Mouse (Mus musculus) brain, embryonic 14.5 days (tissue): ENCODE results near the gene Nsmce1. TPM values are rescaled to one million over a fixed set of nuclear protein-coding genes. Genes with fewer than 3 reads are reported as not detected.
A peak's percentile ranks its signal among the peaks of the same experiment; 100 is the strongest.
"Not testable (repeated sequence)": the region's sequence is repeated elsewhere in the genome, so short reads cannot be mapped to it uniquely, and the experiment has no call there.

Experiments
- DNase-seq: peaks from one replicate; pipeline ENCODE4 v3.0.0-alpha.2; 2011; ENCODE audit warnings: low read depth
- CTCF ChIP-seq: fragments of 200-500 bp; IDR thresholded peaks from 2 replicates; pipeline ENCODE4 v1.5.1; 2012; ENCODE audit warnings: inconsistent platforms, mild to moderate bottlenecking, moderate library complexity, borderline replicate concordance; ENCODE audit not compliant: insufficient read depth, insufficient read length; ENCODE audit errors: extremely low read depth
- POLR2A ChIP-seq: fragments of 200-500 bp; IDR thresholded peaks from 2 replicates; pipeline ENCODE4 v1.6.1; 2012; ENCODE audit warnings: mild to moderate bottlenecking, inconsistent platforms, borderline replicate concordance; ENCODE audit not compliant: poor library complexity, insufficient read depth, insufficient read length, severe bottlenecking; ENCODE audit errors: extremely low read depth
- polyA plus RNA-seq: library from polyadenylated mRNA; depleted of rRNA; stranded (reverse); fragments of >200 nt; gene quantifications from 2 replicates; pipeline ENCODE4 v1.2.3, GENCODE M21; 2012

Gene Nsmce1
- polyA plus RNA-seq, 1 experiment = 61.6 TPM

GRCm38 (mm10) chr7:125462200-125462599 is 29.2 kb downstream of the Nsmce1 start:
- no peak for DNase-seq
- TF ChIP-seq CTCF = no peak
- TF ChIP-seq POLR2A = no peak

GRCm38 (mm10) chr7:125453671-125454070 is 37.7 kb downstream of the Nsmce1 start:
- TF ChIP-seq CTCF (no peak), POLR2A (no peak)
- no peak for DNase-seq

DNA sequence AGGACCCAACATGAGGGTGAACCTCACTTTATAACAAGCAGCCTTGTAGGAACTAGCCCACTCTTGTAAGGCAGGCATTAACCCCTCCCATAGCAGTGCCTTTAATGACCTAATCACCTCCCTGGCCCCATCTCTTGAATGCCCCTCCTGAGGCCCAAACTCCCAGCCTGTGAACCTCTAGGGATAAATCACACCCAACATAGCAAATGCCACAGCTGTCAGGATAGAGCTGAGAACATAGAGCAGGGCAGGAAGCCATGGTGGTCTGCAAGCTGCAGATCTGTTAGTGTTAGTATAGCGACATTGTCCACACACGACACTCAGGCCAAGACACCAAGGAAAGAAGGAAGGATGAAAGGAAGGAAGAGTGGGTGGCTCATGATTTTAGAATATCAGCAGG is 40.3 kb downstream of the Nsmce1 start:
- TF ChIP-seq CTCF (no peak), POLR2A (no peak)

GRCm38 (mm10) chr7:125450678-125451077 is 40.7 kb downstream of the Nsmce1 start:
- DNase-seq = no peak
- TF ChIP-seq CTCF (no peak), POLR2A (no peak)

More for the DNA sequence above, 40.3 kb downstream of the Nsmce1 start:
- DNase-seq = no peak

DNA sequence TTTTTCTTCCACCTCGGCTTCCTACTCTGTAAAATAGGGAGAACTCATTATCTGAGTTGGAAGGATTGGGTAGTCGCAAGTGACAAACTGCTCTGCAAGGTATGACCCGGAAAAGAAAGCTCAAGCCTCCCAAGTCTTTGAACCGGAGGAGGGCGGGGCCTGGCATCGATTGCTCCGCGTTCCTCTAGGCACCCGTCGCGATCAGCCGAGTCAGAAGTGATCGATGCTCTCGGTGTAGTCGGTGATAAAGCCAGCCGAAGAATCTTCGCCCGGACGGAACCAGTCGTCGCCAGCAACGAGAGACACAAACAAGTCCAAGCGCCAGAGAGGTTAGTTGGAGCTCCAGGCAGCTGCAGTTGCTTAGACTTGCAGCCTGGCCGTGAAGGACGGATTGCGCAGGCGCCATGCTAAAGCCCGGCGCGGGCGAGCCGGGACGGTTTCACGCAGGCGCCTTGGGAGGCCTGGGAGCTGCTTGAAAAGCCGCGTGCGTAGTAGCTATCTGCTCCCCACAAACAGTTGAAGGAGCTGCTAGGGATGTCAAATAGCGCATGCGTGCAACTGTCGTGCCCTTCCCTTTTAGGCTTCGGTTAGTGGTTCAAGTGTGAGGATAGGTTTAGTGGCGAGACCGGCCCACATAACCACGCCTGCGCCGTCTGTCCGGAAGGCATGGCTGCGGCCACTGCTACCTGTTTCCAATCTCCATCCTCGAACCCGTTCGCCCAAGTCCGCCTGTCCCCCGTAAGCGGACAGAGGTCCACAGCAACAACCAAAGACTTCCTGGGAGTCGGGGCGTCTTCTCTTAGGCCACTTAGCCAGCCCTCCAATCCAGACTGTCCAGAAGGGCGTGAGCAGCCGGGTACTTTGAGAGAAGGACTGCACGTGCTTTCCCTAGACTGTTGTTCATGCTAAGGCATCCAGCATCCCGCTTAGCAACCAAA is 46.7 kb downstream of the Nsmce1 start, which contains the start of gene Kdm8:
TSS of gene Kdm8 (plus strand) at position 213 of the 938 bp plus-strand sequence.
- DNase-seq = peak; percentile 99
- no peak for TF ChIP-seq CTCF
- peak; percentile 49; the same call in 1 of the 2 replicates for TF ChIP-seq POLR2A

GRCm38 (mm10) chr7:125444076-125444463 is 47.3 kb downstream of the Nsmce1 start:
- no peak for TF ChIP-seq CTCF
- TF ChIP-seq POLR2A = no peak
- no peak for DNase-seq

- TF ChIP-seq CTCF (no peak), POLR2A (no peak)
- DNase-seq = peak; percentile 16
Observed at GRCm38 (mm10) chr7:125442323-125442722, 49.1 kb downstream of the Nsmce1 start.

DNA sequence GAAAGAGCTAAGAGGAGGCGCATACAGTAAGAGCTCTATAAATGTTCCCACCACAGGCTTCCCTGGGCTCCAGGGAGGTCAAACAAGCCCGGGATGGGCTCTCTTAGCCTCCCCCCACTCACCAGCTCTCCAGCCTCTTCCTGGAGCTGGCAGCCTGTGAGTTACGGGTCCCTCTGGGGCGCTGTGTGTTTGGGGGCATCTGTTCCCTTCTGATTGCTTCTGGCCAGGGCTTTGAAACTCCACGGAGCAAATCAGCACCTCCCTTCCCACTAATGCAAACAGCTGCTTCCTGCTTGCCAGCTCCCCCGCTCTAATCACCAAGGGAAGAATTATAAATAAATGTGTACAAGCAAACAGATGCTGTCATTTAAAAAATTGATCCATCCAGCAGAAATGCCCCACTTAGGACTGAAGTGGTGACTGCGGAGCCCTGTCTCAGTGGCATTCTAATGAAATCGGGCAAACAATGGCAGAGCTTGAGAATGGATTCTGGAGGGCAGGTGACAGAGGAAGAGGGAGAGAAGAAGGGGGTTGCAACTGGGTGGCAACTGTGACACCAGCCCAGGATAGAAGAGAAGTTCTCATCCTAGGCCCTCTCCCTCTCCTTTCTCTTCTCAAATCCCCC is 56.6 kb downstream of the Nsmce1 start:
- DNase-seq = peak; percentile 65
- TF ChIP-seq CTCF (no peak), POLR2A (no peak)

- no peak for DNase-seq
- no peak for TF ChIP-seq CTCF
- TF ChIP-seq POLR2A = no peak
Observed at GRCm38 (mm10) chr7:125433874-125434273, 57.5 kb downstream of the Nsmce1 start.

GRCm38 (mm10) chr7:125430170-125430842 is 61.1 kb downstream of the Nsmce1 start:
- TF ChIP-seq POLR2A = no peak
- no peak for TF ChIP-seq CTCF
- peak; percentile 12 for DNase-seq

DNA sequence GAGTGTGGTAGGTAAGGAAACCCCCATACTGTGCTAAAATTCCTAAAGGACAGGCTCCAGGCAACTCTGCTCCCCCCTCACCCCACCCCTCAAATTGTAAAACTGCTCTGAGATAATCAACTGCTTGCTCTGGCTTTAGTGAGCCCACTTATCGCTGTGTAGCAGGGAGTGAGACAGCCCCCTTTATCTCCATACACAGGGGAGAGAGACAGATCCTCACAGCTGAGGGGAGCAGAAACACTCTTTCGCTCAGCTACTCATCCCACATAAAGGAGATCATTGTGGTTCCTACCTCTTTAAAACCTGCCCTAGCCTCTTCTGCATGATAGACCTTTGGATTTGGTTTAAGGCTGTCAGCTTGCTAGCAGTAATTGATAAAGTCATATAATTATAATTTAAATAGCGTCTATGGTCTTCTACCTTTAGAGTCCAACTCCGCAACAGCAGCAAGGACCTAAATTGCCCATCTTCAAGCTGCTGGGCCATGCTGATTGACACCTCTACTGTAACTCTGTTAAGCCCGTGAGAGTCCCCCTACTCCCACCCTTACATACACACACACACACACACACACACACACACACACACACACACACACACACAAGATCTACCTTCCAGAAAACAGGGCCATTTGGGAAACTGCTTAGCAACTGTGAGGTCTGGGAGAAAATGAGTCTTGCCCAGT is 62.4 kb downstream of the Nsmce1 start:
- DNase-seq = not testable (repeated sequence)

DNA sequence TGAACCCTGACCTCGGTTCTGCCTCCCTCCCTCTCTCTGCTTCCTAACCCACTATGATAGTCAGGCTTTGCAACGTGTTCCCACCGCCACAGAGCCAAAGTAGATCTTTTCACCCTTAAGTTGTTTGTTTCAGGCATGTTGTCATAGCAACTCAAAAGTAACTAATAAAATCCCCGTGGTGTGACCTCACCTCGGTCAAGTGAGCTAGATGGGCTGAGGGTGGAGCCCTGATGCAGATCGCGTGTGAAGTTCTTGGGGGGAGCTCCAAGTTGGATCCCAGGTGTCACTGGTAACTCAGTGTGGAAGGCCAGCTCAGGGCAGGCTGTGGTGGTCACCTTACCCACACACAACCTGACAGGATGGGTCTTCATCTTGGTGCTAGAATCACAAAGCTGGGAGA is 63.0 kb downstream of the Nsmce1 start:
- TF ChIP-seq CTCF = no peak
- no peak for TF ChIP-seq POLR2A
- DNase-seq = no peak
